Mouse (Mus musculus) adrenal gland, postnatal 4 days (tissue): ENCODE measurements around the gene Scn3b. TPM values are rescaled to one million over a fixed set of nuclear protein-coding genes. Genes with fewer than 3 reads are reported as not detected.

ENCODE experiments used
- DNase-seq, 2 experiments: peaks; one replicate each; pipeline ENCODE4 v3.0.0; 2021 to 2022; ENCODE audit warnings: low spot score in 2 of 2, mixed read lengths in 2 of 2
- total RNA-seq, 2 experiments: library from RNA; stranded (reverse); gene quantifications; 2 replicates each; pipeline ENCODE4 v1.2.3; 2021

Gene Scn3b
- total RNA-seq, 2 experiments from 2014 or later = 12.6 to 17.1 TPM

DNA sequence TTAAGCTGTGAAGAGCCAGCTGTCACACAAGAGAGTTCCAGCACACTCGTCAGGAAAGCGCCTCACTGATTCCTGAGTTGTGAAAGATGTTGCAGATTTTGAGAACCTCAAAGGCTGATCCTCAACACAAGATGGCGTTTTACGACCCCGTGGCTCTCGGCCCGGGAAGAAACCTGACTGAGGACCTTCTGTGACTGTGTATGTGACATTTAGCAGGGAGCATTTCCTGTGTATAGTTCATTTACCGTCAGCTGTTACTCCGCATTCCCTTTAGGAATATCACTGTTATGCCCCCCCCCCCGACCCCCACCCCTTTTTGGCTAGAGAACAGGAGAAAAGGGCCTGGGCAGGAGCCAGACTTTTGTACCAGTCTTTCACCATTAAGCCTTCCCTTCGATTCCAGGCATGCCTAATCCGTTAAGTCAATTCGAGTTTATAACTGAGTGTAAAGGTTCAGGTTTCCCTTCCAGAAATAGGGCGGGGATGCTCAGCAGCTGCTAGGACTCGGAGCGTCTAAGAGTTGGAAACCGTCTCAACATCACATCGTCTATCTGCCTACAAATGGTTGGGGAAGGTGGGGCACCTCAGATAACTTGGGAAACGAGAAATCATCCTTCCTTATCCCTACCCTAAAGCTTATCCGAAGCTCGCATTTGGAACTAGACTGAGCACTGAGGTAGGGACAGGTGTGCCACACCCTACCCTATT lies 823 bp upstream of the Scn3b start:
- no peak for DNase-seq

DNA sequence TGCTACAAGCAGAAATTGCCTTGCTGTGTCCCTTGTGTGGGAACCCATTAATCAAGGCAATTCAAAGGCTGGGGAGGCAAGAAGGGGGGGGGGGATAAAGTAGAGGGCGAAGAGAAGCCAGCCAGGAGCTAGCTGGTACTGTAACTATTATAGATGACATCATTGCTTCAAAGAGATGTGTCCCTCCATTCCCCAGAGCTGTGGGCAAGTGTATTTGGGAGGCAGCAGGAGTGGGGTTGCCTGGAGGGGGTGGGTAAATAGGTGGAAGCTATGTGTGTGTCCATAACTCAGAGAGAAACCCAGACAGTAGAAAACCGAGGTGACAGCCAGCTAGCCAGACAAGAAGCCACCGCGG lies 292 bp upstream of the Scn3b start:
- no peak for DNase-seq

DNA sequence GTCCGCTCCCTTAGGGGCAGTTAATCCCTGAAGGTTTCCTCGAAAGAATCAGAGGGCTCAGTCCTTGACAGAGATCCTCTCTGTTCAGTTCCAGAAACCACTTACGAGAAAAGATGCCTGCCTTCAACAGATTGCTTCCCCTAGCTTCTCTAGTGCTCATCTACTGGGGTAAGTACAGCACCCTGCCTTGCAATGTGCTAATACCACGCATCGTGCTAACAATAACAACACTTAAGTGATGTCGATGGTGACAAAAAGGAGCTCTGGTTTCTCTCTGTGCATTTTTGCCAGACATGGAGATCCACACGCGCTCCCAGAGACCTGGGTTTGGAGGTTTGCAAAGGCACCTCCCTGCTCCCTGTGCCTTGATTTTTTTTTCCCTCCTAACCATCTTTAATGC lies 863 bp downstream of the Scn3b start:
- DNase-seq = no peak

DNA sequence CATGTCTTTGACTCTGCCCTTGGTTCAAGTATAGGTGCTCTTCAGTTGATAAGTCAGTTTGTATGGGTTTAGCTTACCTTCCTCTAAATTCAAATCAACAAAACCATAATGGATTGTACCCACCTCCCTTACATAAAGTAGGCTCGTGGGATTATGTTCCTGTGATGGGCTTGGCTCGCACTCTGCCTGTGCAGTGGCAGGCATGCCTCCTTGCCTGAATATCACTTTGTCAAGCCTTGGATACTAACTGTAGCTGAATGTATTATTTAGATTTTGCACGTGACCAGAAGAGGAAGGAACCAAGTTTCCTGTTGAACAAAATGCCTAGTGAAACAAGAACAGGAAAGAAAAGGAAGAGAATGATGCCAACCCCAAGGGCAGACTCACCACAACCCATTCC lies 2.1 kb downstream of the Scn3b start:
- DNase-seq = no peak

DNA sequence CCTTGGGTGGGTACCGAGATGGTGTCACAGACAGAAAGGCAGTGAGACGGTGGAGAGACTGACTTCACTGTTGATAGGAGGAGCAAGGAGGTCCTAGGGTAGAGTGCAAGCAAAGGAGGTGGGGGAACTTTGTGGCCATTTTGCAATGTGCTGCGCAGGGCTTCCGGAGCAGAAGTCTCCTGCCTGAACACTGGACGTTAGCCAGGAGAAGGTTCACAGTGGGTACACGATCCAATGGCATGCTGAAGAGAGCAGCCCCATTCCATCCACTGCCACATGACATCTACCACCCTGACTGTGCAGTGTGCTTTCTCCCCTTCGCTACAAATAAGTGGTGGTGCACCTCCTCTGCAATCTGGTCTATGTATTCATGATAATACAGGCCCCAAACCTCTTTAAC lies 3.8 kb downstream of the Scn3b start:
- DNase-seq = no peak

DNA sequence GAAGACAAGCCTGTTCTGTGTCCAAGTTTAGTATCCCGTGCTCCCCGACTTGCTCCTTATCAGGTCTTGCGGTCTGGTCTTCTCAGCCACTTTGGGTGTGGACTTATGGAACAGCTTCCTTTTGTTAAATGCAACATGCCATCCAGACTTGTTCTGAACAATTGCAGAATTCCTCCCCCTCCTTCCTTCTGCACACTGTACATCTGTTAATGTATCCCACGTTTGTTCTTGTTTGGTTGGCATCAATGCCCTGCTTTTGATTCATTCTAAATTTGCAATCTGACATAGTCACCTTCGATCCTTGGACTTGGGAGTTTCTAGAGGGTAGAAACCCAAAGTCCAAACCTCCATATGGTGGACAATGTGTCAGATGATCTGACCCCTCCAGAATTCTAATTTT lies 6.9 kb downstream of the Scn3b start:
- DNase-seq = no peak

DNA sequence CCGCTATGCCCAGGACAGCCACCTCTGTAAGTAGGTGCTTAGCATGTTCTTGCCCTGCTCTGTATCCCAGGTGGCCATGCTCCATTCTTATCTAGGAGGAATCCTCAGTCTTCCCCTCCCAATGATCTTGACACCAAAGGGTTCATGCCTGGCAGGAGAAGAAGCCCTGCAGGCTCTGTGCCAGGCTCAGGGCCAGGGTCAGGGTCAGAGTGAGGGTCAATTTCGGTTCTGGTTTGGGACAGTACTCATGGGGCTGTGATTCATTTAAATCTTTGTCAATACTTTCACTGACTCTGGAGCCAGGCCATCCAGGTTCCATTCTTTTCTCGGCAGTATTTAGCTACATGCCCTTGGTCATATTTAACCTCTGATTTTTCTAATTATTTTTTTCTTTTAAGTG lies 8.7 kb downstream of the Scn3b start:
- DNase-seq = no peak

DNA sequence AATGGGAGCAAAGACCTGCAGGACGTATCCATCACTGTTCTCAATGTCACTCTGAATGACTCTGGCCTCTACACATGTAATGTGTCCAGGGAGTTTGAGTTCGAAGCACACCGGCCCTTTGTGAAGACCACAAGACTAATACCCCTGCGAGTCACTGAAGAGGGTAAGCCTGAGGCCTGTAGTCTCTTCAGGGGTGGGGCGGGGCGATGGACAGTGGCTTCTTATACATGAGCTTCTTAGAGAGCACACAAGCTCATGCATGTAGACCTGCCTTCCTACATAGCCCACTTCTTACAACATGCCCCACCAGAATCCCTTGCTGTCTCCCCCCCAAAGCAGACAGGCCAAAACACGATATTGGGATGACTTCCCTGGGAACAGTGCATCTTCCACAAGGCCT lies 10.4 kb downstream of the Scn3b start:
- DNase-seq = no peak

DNA sequence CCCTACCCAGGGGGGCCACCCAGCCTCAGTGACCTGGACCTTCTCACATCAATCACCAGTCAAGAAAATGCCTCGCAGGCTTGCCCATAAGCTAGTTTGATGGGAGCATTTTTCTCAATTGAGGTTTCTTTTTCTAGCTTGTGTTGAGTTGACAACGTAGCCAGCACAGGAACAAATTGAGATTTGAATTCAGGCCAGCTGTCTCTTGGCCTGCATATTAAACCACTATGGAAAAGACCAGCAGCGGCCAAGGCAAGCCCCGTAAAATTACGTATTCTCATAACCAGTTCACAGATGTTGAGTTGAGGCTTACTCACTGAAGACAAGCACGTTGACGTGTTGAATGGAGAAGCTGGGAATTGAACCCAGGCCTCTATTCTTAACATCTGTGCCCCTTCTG lies 14.0 kb downstream of the Scn3b start:
- DNase-seq = no peak

DNA sequence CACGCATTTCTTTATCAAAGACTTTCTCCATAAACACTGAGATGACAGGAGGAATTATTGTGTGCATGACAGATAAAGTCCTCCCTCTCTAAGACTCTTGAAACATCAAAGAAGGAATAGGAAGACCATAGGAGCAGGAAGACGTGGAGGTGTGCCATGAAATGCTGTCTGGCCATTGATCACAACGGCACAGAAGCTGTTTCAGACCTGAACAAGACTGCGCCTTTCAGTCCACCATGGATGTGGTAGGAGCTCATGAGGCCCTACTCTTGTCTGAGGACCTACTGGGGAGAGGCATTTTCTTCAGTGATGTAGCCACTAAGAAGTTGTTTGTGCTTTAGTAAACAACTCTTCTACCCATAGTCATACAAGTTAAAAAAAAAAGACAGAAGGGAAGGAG lies 23.5 kb downstream of the Scn3b start:
- DNase-seq = no peak

DNA sequence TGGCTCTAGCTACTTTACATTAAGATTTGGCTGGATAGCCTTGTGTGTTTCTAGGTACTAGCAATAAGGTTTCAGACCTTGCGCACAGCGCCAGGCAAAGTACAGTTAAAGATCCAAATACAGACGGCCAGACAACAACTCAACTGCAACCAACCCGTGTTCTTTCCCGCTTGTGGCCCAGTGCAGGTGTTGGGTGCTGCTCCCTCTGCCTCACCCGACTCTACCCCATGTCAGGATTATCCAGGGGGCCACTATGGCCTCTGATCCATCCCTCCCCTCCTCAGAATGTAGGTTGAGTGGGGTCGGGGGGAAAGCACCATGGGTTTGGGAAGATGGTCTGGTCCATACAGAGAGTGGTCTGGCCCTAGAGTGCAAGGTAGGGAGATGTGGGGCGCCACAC lies 24.3 kb downstream of the Scn3b start:
- DNase-seq = no peak

DNA sequence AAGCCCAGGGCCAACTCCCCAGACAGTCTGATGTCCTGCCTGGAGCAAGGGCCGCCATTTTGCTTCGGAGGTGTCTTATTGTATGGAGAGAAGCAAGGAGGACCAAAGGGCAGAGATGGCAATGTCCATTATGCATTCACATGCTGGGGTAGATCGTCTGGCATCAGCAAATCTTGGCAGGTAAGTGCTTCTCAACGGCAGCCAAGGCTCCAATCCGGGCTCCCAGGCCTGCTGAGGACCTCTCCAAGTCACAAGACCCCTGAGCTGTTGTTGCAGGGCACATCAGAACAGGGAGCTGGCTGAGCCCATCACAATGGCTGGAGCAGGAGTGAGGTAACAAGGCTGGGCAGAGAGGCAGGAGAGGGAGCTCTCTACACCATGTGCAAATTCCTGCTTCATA lies 24.7 kb downstream of the Scn3b start:
- DNase-seq = no peak

DNA sequence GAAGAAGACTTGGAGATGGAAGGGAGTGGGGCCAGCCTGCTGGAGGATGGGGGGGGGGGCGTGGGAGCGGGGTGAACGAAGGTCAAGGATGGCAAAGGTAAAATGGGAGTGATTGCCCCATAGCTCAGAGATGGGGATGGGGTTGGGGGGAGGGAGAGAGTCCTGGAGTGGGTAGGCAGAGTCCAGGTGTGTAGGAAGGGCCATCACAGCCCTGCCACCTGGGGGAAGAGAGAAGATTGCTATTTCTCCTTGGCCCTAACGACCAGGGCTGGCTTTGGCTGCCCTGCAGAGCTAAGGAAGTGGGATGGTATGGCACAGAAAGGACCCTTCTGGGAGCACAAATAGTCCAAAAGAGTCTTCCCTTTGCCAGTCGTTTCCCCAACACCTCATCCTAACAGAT lies 25.2 kb downstream of the Scn3b start:
- no peak for DNase-seq

DNA sequence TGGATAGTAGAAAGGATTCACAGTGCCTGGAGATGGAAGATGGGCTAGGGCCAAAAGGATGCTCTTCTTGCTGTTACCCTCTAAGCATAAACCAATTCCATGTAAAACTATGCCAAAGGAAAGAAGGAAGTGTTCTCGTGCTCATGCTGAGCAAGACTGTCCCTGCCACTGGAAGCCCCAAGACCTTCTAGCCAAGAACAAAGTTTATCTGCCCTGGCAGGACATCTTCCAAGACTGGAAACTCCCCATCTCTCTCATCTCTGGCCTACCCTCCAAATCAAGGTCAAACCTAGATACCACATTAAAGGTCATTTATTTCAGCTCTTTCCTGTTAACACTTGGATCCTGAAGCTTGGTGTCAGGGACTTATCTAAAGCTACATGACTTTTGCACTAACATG lies 25.8 kb downstream of the Scn3b start:
- DNase-seq = no peak

DNA sequence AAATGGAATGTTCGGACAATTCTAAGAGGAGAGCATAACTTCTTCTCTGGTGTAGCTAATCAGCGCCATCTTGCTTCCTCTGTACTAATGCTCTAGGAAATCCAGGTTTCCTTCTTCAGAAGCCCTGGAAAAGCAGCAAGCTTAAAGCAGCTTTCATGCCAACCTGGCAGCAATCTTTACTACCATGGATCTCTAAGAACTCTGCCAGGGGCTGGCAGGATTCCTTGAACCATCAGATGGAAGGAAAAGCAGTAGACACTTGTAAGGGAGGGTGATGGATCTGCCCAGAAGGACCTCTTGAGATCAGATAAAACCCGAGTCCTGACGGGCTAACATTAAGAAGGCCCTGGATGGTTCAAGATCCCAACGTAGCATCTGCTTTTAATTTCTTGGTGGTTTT lies 27.2 kb downstream of the Scn3b start:
- DNase-seq = no peak

DNA sequence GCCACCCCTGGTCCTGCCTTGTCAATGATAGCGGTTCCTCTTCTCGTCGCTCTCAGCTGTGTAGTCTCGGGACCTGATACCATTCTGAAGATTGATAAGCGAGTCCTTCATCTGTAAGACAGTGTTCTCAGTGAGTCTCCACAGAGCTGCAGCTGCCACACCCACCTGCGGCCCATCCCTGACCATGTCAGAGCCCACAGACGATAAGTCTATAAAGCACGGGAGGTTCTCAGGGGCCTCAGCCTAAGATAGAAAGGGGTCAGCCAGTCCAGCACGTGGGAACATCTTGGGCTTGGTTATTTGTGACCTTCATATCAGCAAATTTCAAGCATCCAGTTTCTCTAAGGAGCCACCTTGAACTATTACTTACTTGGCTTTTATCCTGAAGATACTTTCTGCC lies 29.0 kb downstream of the Scn3b start:
- DNase-seq = no peak

DNA sequence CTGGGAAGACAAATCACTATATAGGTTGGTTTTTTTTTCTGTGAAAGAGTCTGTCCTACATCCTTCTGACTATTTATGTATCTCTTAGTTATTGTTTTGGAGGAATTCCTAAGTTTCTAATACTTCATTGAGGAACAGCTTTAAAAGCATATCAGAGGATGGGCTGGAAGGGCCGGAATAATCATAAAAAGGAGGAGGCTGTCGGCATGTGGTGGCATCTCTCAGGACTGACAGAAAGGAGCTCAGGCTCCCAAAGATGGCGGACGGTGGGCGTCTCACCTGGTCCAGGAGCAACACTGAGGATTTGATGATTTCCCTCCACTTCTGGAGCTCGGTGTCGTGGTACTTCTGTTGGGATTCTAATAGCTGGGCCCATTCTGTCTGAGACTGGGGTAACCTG lies 30.3 kb downstream of the Scn3b start:
- no peak for DNase-seq

DNA sequence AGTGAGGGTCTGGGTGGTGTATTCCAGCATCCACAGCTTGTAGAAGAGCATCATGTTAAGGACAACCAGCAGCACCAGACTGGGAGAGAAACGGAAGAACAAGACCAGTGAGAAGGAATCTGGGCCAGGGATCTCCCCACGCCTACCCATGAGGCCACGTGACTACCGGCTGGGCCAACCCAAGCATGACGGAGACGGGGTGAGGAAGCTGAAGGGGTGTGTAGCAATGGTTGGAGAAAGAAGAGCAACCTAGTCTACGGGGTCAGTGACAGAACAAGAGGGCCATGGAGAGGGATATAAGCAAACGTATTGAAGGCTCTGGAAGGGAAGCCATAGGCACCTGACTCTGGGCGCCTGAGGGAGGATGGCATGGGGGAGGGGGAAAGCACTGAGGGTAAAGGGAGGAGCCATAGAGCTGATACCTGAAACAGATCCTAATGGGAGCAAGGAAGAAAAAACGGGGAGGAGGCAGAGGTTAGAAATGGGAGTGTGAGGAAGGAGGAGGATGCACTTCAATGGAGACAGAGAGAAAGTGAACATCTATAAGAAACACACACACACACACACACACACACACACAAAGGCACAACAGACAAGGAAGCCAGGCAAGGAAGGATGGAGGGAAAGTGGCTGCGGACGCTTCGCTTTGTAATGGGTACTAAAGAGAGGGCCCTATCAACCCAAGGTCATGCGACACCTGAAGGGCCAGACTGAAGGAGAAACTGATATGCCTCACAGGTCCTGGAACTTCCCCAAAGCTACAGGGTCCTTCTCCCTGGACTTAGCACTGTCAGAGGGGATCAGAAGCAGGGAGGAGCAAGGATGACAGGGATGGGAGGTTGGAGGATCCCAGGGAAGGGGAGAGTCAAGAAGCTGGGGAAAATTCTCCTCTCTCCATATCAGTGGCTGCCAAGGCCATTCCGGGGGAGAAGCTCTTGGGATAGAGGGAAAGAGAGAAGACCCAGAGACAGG lies 31.3 kb downstream of the Scn3b start:
- no peak for DNase-seq

DNA sequence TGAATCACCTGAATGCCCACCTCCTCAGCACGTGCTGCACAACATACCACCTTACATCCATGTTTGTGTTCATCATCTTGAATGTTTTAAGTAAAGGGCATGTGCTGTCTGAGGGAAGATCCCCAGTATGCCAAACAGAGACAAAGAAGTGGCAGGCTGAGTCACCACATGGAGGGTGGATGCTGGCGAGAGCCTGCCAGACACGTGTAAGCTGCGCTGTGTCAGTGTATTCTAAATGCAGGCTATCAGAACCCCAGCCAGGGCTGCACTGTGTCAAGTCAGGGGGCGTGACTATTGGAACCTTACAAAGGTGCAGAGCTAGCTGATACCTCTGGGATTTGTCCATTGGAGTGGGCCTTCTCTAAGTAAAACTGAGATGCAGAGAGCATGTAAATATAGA lies 32.5 kb downstream of the Scn3b start:
- no peak for DNase-seq

DNA sequence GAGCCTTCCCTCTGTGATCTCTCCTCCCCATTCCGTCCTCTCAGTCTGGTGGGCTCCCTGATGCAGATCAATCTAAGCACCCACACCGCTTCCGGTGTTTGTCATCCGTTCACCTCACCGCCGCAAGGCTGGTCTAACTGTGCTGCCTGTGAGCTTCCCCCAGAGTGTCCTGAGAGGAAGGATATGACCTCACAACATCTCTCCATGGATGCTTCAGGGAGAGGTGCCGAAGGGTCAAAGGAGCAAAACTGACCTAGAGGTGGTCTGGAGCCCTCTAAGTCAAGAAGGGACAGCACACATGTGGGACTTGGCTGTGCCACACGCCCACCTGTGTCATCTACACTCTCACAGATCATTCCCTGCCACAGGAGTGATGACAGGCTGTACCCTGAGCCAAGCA lies 33.4 kb downstream of the Scn3b start:
- no peak for DNase-seq

DNA sequence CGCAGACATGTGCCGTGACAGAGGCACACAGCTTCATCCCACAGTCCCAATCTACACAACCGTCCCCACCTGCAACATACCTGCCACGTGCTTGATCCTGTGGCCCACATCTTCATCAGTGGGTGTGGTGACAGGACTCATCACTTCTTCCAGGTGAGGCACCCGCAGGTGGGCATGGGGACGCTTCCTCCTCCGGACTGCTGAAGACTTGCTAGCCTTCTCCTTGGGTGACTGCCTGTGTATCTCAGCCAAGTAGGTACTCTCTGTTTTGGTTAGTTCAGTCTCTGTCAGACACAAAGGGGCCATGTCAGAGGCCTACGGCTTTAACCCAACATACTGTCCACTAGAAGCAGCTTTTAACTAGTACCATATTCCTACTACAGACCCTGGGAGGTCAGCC lies 35.2 kb downstream of the Scn3b start:
- no peak for DNase-seq

DNA sequence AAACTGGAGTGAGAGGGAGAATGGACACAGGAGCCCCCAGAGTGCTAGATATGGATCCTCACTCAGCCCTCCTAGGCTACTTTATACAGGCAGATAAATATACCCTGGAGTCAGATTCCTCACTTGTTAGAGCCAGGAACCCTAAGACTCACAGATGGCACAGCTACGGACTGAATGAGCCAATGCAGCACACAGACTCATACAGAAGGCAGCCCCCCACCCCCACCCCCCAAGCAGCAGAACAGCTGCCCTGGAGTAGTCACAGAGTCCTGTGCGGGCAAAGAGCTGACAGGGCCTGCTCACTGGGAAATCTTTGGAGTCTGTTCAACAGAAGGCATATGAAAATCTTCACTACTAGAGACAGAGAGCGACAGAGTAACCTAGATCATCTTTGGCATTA lies 38.3 kb downstream of the Scn3b start:
- DNase-seq = no peak

DNA sequence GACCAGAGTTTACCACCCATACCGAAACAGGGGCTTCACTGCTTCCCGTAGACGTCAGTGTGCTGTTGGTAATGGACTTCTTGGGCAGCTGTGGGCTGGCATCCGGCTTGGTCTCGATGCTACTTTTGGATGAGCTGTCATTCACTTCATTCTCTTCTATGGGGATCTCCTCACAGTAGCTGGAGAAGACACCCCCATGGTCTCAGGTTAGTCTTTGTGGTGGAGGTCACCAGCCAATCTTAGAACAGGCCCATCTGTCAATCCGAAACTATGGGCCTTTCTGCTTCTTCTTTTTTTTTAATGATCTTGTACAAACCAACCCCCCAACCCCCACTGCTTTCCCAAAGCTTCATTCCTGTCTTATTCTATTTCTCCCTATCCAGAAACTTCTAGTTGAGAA lies 40.9 kb downstream of the Scn3b start:
- DNase-seq = no peak
